Mouse (Mus musculus): Measurements from ENCODE around the gene Tbx18. TPM values are rescaled to one million over a fixed set of nuclear protein-coding genes. Genes with fewer than 3 reads are reported as not detected.
A peak's percentile ranks its signal among the peaks of the same experiment; 100 is the strongest.

Gene Tbx18
- 1 to 10 TPM; 1.3 to 1.8 TPM for total RNA-seq (2021)
- long read RNA-seq, experiment 1, full-length matches to known transcripts: 2 of 2 reads
- long read RNA-seq, experiment 1, partial matches to known transcripts: 0 of 2 reads
- long read RNA-seq, experiment 1, other reads (novel, unspliced or antisense): 0 of 2 reads
- long read RNA-seq, experiment 2: 0 reads

- 0 out of 2 replicates have a peak, but pooled peaks have one; percentile 16 for TF ChIP-seq CTCF (conservative IDR thresholded peaks at IDR 0.05)
- no peak for DNase-seq (ENCODE audit: low spot score in 2 of 2)
- Histone ChIP-seq H3K4me3 (peak within 1 kb of the TSS; percentile 30), H3K27ac (no peak within 1 kb of the TSS)
Observed at GRCm38 (mm10) chr9:87730961-87731535, at the start of gene Tbx18. Gene Tbx18, minus strand, starts transcription at chr9:87731260.

GRCm38 (mm10) chr9:87773951-87774350 lies 42.9 kb upstream of the Tbx18 start:
- Histone ChIP-seq H3K27ac (no peak overlapping the region), H3K4me3 (no peak overlapping the region)
- TF ChIP-seq CTCF (conservative IDR thresholded peaks at IDR 0.05): no peak
- no peak for DNase-seq (ENCODE audit: low spot score in 2 of 2)

GRCm38 (mm10) chr9:87755621-87756020 lies 24.6 kb upstream of the Tbx18 start:
- no peak overlapping the region for H3K27ac ChIP-seq
- no peak for DNase-seq (ENCODE audit: low spot score in 2 of 2)
- no peak overlapping the region for H3K4me3 ChIP-seq
- TF ChIP-seq CTCF (conservative IDR thresholded peaks at IDR 0.05): no peak

GRCm38 (mm10) chr9:87741599-87741998 lies 10.5 kb upstream of the Tbx18 start:
- no peak overlapping the region for H3K4me3 ChIP-seq
- no peak overlapping the region for H3K27ac ChIP-seq
- no peak for TF ChIP-seq CTCF (conservative IDR thresholded peaks at IDR 0.05)
- no peak for DNase-seq (ENCODE audit: low spot score in 2 of 2)

DNA sequence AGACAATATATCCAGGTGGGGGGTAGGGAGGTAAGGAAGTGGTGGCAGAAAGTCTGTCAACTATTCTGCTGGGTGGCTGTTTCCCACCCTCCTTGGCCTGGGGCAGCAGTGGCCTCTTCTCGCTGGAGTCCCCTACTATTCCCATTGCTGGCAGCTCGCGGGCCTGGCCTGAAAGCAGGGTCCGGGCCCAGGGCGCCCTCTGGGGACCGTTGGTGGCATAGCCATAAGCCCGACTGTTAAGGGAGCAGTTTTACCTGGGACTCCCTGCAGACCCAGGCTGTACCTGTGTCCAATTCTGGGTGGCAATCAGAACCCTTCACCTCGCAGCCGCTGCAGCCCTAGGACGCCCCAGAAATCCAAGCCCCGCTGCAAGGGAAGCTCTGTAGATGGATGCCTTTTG lies 9.6 kb upstream of the Tbx18 start:
- TF ChIP-seq CTCF (conservative IDR thresholded peaks at IDR 0.05): peak; percentile 87
- Histone ChIP-seq H3K27ac (no peak overlapping the region), H3K4me3 (no peak overlapping the region)
- DNase-seq (ENCODE audit: low spot score in 2 of 2): peak; percentile 22 to 60

DNA sequence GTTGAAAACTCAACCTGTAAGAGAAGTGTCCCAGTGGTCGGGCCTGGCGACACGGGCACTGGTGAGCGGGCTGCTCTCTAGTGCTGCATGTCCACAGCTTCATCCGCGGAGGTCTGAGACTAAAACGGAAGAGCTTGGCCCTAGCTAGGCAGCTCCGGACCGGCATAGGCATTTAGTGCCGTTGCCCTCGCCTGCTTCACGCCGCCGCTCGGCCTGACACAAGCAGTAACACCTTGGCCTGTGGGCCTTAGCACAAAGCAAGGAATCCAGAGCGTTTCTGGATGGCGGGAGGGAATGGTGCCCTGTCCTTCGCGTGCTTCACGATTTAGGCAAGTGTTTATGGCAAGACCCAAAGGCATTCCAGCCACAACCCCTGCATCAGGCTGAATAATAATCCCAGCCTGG lies 9.2 kb upstream of the Tbx18 start:
- TF ChIP-seq CTCF (conservative IDR thresholded peaks at IDR 0.05): no peak
- H3K4me3 ChIP-seq: no peak overlapping the region
- DNase-seq (ENCODE audit: low spot score in 2 of 2): no peak
- H3K27ac ChIP-seq: no peak overlapping the region

DNA sequence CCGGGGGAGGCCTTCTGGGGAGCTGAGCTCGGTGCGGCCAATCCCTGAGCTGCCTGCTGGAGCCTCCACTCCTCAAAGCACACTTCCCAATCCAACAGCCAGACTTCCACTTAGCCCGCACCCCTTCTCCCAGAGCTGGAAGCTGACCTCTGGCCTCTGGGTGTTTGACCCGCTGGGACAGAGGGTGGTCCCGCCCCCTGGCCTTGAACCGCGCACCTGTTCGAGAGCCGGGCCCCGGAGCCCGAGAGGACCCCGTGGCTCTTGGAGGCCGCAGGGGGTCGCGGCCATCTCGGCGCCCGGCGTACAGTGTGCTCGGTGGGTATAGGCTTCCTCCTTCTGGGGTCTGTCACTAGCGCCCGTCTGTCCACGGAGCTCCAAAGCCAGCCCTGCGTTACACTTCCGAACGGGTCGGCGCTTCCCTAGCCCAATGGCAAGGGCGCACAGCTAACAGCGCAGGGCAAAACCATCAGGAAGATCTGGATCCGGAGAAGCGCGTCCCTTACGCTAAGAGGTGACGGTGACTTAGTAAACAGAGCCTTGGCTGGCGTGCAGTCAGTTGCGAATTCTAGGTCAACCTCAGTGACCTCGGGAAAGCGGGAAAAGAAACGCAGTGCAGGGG lies 8.6 kb upstream of the Tbx18 start:
- no peak for DNase-seq (ENCODE audit: low spot score in 2 of 2)
- no peak overlapping the region for H3K27ac ChIP-seq
- TF ChIP-seq CTCF (conservative IDR thresholded peaks at IDR 0.05): no peak
- peak overlapping the region; percentile 7; the same call in 1 of the 2 replicates for H3K4me3 ChIP-seq

DNA sequence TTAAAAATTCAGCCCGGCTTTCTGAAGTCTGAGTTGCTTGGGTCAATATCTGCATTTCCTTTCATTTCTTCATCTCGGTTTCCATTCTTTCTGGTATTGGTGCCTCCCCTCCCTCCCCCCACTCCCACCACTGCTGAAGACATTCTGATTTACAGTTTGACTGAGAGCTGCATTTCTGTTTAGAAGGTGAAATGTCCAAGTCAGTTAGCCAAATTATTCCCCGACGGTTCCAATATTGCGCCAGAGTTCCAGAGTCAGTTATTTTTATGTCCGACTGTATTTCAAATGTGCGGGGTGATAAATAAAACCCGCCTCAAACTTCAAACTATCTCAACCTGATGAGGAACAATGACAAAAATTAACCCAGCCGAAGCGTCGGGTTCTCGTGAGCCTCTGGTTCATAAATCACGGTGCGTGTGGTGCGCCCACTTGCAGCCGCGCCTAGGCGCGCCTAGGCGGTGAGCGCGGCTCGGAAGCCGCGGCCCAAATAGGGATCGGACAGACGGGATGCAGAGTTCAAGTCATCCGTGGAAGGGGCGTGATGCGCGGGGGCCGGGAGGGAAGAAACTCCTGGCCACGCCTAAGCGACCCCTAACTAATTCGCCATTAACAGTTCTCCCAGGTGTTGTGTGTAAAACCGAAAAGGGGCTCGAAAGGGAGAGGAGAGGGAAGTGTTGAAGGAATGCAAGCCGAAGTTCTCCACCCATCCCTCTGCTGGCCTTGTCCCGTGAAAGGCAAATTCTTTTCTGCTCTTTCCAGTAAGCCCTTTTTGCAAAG lies 7.9 kb upstream of the Tbx18 start:
- no peak for TF ChIP-seq CTCF (conservative IDR thresholded peaks at IDR 0.05)
- H3K4me3 ChIP-seq: no peak overlapping the region
- no peak for DNase-seq (ENCODE audit: low spot score in 2 of 2)
- H3K27ac ChIP-seq: no peak overlapping the region

DNA sequence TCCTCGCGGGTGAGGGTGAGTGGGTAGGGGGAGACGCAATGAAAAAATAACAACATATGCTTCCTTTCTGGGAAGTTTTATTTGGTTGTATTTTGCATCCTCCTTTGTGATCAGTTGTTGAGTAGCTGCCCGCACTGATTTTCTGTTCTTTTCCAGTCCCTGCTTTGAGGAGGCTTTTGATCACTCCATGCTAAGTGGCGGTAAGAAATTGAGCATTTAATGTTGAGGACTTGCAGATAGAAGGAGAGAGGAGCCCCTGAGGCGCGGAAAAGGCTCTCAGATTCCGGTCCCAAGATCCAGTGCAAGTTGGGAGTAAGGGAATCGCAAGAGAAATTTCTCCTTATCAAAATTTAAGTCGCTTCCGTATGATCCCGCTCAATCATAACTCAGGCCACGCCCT lies 7.1 kb upstream of the Tbx18 start:
- DNase-seq (ENCODE audit: low spot score in 2 of 2): no peak
- no peak overlapping the region for H3K27ac ChIP-seq
- no peak for TF ChIP-seq CTCF (conservative IDR thresholded peaks at IDR 0.05)
- H3K4me3 ChIP-seq: no peak overlapping the region

GRCm38 (mm10) chr9:87737271-87737670 lies 6.2 kb upstream of the Tbx18 start:
- no peak for DNase-seq (ENCODE audit: low spot score in 2 of 2)
- Histone ChIP-seq H3K4me3 (no peak overlapping the region), H3K27ac (no peak overlapping the region)
- no peak for TF ChIP-seq CTCF (conservative IDR thresholded peaks at IDR 0.05)

DNA sequence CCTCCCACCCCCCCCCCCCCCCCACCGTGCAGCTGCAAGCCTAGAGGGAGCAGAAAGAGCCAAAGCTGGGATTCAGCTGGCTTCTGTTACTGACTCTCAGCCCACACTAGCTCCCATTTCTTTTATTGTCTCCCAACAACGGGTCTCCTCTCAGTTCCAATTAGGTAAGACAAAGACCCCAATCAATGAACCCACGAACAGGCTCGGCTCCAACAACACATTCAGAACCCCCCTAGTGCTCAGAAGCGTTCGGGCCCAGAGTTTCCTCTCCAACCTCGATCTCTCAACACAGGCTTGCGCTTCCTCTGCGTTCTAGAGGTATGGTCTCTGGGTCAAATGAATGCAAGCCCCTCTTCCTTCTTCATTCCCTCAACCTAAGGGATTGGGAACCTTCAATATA lies 4.0 kb upstream of the Tbx18 start:
- Histone ChIP-seq H3K4me3 (no peak overlapping the region), H3K27ac (no peak overlapping the region)
- TF ChIP-seq CTCF (conservative IDR thresholded peaks at IDR 0.05): no peak
- no peak for DNase-seq (ENCODE audit: low spot score in 2 of 2)

DNA sequence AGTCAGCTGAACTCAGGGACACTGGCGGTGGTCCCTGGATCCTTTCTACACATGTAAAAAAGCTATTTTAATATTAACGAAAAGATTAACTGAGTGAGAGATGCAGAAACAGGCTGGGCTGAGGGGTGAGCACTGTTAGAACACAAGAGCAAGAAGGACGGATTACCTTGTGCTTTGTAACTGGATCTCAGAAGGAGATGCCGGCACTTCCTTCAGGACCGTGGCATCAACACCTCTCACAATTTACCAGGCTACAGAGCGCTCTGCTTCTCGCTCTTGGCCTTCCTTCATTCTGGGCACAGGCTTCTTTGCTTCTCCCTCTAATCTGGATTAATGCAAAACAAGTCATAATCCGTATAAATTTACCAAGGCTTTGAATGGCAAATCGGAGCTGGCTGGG lies 3.6 kb upstream of the Tbx18 start:
- no peak for TF ChIP-seq CTCF (conservative IDR thresholded peaks at IDR 0.05)
- Histone ChIP-seq H3K27ac (no peak overlapping the region), H3K4me3 (no peak overlapping the region)
- DNase-seq (ENCODE audit: low spot score in 2 of 2): no peak

DNA sequence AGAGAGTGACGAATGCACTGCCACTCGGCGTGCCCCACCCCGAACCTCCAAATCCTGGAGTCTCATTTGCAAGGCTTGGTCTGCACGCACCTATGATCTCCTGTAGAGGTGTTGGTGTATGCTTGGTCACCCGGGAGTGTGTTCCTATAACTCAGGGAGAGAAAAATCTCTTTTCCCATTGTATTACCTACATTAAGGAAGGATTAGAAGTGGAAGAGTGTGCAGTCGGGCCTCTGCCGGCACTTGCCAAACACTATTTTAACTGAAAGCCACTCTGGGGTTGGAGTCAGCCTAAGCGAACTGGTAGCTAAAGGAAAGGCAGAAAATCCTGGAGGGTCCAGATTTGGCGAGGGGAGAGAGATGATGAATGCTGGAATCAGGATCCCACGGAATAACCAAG lies 2.7 kb upstream of the Tbx18 start:
- Histone ChIP-seq H3K27ac (no peak overlapping the region), H3K4me3 (no peak overlapping the region)
- no peak for TF ChIP-seq CTCF (conservative IDR thresholded peaks at IDR 0.05)
- DNase-seq (ENCODE audit: low spot score in 2 of 2): no peak

All from layer of hippocampus, adult 2 months (tissue).